Mouse (Mus musculus): ENCODE results near the gene Trio. TPM values are rescaled to one million over a fixed set of nuclear protein-coding genes. Genes with fewer than 3 reads are reported as not detected.

The Trio gene
- total and polyA plus RNA-seq, 2 experiments from 2014 or later: 19.9 to 197 TPM

DNA sequence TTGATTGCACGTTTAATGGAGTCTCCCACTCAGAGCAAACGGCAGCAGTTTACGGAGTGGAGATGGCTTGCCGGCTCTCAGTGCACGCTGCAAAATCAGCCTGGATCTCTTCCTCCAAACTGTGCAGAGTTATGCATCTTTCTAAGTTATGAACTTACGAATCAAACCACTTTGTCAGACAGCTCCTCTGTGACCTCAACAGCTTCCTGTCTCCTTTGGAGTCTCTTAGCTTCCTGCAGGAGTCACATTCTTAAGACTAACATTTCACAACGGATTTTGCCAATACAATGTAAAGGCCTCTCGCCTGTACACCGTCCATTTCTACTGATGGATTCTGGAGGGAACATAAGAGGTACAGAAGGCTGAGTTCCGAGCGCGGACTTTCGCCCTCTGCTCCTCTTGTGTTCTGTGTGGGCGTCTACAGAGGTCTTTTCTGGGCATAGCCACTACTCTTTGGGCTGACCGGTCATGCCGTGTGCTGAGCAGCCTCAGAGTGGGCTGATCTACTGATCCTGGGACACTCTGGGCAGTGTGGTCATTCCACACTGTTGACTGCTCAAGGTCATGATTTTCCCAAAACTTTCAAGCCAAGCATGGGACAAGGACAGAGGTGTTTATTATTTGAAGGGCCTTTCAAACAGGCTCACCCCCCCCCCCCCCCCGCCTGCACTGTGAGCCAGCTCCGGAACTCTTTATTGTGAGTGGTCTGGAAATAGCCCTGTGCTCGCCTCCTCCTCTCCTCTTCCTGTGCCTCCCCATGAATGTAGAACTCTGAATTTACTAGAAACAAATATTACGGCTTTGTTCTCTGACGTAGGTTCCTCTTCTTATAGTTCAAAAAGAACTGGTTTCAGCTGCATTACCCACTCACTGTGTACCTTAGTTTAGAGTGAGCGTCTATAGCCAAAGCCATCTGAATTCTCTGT, 229.4 kb downstream of the Trio start:
- Histone ChIP-seq H3K4me3 (ENCODE audit: low read length) (no peak overlapping the region), H3K4me2 (ENCODE audit: low read depth, low read length) (no peak overlapping the region), H3K9ac (replicated peaks; ENCODE audit: low read length) (no peak overlapping the region), H3K9me3 (ENCODE audit: low read length) (no peaks in the 10 kb centered on the region), H3K4me1 (ENCODE audit: insufficient read depth, low read length) (peaks cover 14% of the 10 kb centered on the region), H3K36me3 (ENCODE audit: insufficient read depth, low read length) (peaks cover 8% of the 10 kb centered on the region; the same call in 1 of the 2 replicates), H3K27me3 (ENCODE audit: insufficient read depth, low read length) (no peaks in the 10 kb centered on the region), H3K27ac (peak overlapping the region; percentile 73; the same call in 1 of the 2 replicates)
- no peak for TF ChIP-seq CTCF (IDR thresholded peaks at IDR 0.05; ENCODE audit: low read depth)
- DNase-seq (ENCODE audit: low spot score) (no peak), ATAC-seq (no peak; the same call in 1 of the 2 replicates)
- WGBS: 75% methylated on average over 22 of the region's 22 CpGs

DNA sequence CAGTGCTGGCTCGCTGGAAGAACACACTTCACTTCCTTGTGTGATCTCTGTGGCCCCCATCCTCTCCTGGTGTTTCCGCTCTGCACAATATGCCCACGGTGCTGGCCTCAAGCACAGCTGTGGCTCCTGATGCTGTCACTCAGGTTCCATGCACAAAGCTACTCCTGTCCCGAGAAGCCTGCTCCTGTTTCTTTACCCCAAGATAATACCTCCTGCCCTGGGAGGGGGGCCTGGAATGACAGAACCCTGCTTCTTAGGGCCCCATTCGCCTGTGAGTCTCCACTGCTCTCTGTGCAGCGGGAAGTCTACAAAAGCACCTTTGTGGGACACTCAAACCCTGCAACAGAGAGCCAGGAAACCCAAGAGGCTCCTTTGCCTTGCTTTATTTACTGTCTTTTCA, 232.4 kb downstream of the Trio start:
- peaks cover 16% of the 10 kb centered on the region for H3K4me1 ChIP-seq (ENCODE audit: insufficient read depth, low read length)
- no peaks in the 10 kb centered on the region for H3K9me3 ChIP-seq (ENCODE audit: low read length)
- no peak for DNase-seq (ENCODE audit: low spot score)
- peak; percentile 21; the same call in 1 of the 2 replicates for ATAC-seq
- 32% methylated on average over 6 of the region's 6 CpGs for WGBS
- TF ChIP-seq CTCF (IDR thresholded peaks at IDR 0.05; ENCODE audit: low read depth): no peak
- H3K27ac ChIP-seq: peak overlapping the region; percentile 46
- H3K9ac ChIP-seq (replicated peaks; ENCODE audit: low read length): no peak overlapping the region
- H3K27me3 ChIP-seq (ENCODE audit: insufficient read depth, low read length): no peaks in the 10 kb centered on the region
- peaks cover 8% of the 10 kb centered on the region; the same call in 1 of the 2 replicates for H3K36me3 ChIP-seq (ENCODE audit: insufficient read depth, low read length)
- H3K4me2 ChIP-seq (ENCODE audit: low read depth, low read length): no peak overlapping the region
- H3K4me3 ChIP-seq (ENCODE audit: low read length): no peak overlapping the region

DNA sequence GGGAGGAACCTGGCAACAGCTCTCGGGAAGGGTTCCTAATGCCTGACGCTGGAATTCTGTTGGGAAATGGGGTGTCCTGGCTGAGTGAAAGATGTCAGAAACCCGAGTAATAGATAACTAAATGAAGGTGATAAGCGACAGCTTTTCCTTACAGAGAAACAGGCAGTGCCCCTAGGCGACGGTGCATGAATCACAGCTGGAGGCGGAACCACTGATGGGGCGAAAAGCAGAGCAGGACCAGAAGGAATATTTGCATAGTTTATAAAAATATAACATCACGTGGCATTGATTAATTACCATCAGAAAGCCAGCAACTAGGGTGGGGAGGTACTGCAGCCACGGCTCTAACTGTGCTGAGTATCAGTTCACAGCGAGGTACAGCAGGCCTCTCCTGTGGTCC, 233.2 kb downstream of the Trio start:
- Histone ChIP-seq H3K9ac (replicated peaks; ENCODE audit: low read length) (no peak overlapping the region), H3K4me1 (ENCODE audit: insufficient read depth, low read length) (peaks cover 19% of the 10 kb centered on the region), H3K4me2 (ENCODE audit: low read depth, low read length) (no peak overlapping the region), H3K9me3 (ENCODE audit: low read length) (no peaks in the 10 kb centered on the region), H3K27me3 (ENCODE audit: insufficient read depth, low read length) (no peaks in the 10 kb centered on the region), H3K36me3 (ENCODE audit: insufficient read depth, low read length) (peaks cover 5% of the 10 kb centered on the region; the same call in 1 of the 2 replicates), H3K4me3 (ENCODE audit: low read length) (no peak overlapping the region), H3K27ac (peak overlapping the region; percentile 46; the same call in 1 of the 2 replicates)
- WGBS: 50% methylated on average over 11 of the region's 11 CpGs
- no peak for DNase-seq (ENCODE audit: low spot score)
- ATAC-seq: no peak
- TF ChIP-seq CTCF (IDR thresholded peaks at IDR 0.05; ENCODE audit: low read depth): no peak

DNA sequence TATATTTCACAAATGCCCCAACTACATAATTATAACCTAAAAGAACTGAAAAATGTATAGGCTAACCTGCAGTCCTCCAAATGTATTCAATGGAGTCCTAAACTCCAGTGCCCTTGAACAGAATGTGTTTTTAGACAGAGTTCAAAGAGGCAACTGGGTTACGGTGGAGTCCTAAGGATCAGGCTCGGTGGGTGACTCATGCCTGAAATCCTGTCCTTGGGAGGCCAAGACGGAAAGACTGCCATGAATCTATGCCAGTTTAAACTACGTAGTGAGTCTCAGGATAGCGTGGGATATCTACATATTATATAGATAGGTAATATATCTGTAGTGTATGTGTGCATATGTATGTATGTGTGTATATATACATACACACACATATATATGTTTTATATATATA, 234.5 kb downstream of the Trio start:
- no peaks in the 10 kb centered on the region for H3K27me3 ChIP-seq (ENCODE audit: insufficient read depth, low read length)
- no peak overlapping the region for H3K9ac ChIP-seq (replicated peaks; ENCODE audit: low read length)
- no peaks in the 10 kb centered on the region; the same call in 1 of the 2 replicates for H3K36me3 ChIP-seq (ENCODE audit: insufficient read depth, low read length)
- TF ChIP-seq CTCF (IDR thresholded peaks at IDR 0.05; ENCODE audit: low read depth): no peak
- H3K27ac ChIP-seq: no peak overlapping the region
- WGBS: 88% methylated on average over 5 of the region's 5 CpGs
- H3K4me3 ChIP-seq (ENCODE audit: low read length): no peak overlapping the region
- DNase-seq (ENCODE audit: low spot score) (no peak), ATAC-seq (no peak)
- H3K4me1 ChIP-seq (ENCODE audit: insufficient read depth, low read length): peaks cover 20% of the 10 kb centered on the region
- no peak overlapping the region for H3K4me2 ChIP-seq (ENCODE audit: low read depth, low read length)
- no peaks in the 10 kb centered on the region for H3K9me3 ChIP-seq (ENCODE audit: low read length)

DNA sequence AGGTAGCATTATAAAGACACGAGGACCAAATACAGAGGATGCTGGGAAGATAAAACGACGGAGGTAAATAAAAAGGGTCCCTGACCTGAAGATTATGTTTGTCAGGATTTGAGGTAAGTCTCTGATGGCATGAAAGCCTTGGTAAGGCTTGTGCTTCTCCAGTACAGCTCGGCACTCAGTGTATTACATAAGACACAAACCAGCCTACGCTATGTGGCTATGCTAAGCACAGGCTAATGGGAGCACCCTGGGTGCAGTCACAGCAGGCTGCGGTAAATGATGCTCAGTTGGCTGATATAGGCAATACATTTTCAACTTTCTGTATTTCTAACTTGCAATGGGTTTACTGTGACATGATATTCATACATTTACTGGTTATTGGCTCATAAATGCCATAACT, 234.9 kb downstream of the Trio start:
- H3K4me2 ChIP-seq (ENCODE audit: low read depth, low read length): no peak overlapping the region
- no peaks in the 10 kb centered on the region for H3K36me3 ChIP-seq (ENCODE audit: insufficient read depth, low read length)
- H3K9ac ChIP-seq (replicated peaks; ENCODE audit: low read length): no peak overlapping the region
- H3K4me3 ChIP-seq (ENCODE audit: low read length): no peak overlapping the region
- H3K9me3 ChIP-seq (ENCODE audit: low read length): no peaks in the 10 kb centered on the region
- no peak for TF ChIP-seq CTCF (IDR thresholded peaks at IDR 0.05; ENCODE audit: low read depth)
- no peak overlapping the region for H3K27ac ChIP-seq
- H3K27me3 ChIP-seq (ENCODE audit: insufficient read depth, low read length): no peaks in the 10 kb centered on the region
- no peak for DNase-seq (ENCODE audit: low spot score)
- ATAC-seq: no peak
- WGBS: 87% methylated on average over 6 of the region's 6 CpGs
- H3K4me1 ChIP-seq (ENCODE audit: insufficient read depth, low read length): peaks cover 23% of the 10 kb centered on the region

DNA sequence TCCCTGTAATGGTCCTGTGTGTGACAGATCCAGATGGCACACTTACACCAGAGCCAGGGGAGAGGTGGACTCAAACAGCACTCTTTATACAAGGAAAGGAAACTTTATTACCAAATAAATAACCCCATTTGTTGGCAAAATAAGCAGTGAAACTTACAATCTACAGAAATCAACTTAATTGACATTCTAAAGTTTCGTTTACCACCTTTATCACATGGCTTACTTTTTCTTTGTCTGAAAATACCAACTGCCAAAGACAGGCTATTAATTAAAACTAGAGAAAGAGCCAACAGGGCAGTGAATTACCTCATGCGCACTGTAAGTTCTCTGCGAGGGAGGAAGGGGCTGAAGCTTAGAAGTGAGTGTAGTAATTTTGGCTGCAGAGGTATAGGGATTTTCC, 236.3 kb downstream of the Trio start:
- no peak for ATAC-seq
- peaks cover 36% of the 10 kb centered on the region for H3K4me1 ChIP-seq (ENCODE audit: insufficient read depth, low read length)
- no peak overlapping the region for H3K4me3 ChIP-seq (ENCODE audit: low read length)
- no peak for DNase-seq (ENCODE audit: low spot score)
- no peaks in the 10 kb centered on the region for H3K27me3 ChIP-seq (ENCODE audit: insufficient read depth, low read length)
- no peak for TF ChIP-seq CTCF (IDR thresholded peaks at IDR 0.05; ENCODE audit: low read depth)
- H3K4me2 ChIP-seq (ENCODE audit: low read depth, low read length): no peak overlapping the region
- no peaks in the 10 kb centered on the region for H3K36me3 ChIP-seq (ENCODE audit: insufficient read depth, low read length)
- no peaks in the 10 kb centered on the region for H3K9me3 ChIP-seq (ENCODE audit: low read length)
- H3K27ac ChIP-seq: peak overlapping the region; percentile 76; the same call in 1 of the 2 replicates
- WGBS: 62% methylated on average over 3 of the region's 3 CpGs
- no peak overlapping the region for H3K9ac ChIP-seq (replicated peaks; ENCODE audit: low read length)

Data from hindbrain, postnatal 0 days (tissue).